Mouse (Mus musculus): ENCODE measurements around the gene Epb41l4b. TPM values are rescaled to one million over a fixed set of nuclear protein-coding genes. Genes with fewer than 3 reads are reported as not detected.
A peak's percentile ranks its signal among the peaks of the same experiment; 100 is the strongest.

Epb41l4b gene
- polyA plus RNA-seq, 1 experiment from 2014 or later, result 1.0 TPM

DNA sequence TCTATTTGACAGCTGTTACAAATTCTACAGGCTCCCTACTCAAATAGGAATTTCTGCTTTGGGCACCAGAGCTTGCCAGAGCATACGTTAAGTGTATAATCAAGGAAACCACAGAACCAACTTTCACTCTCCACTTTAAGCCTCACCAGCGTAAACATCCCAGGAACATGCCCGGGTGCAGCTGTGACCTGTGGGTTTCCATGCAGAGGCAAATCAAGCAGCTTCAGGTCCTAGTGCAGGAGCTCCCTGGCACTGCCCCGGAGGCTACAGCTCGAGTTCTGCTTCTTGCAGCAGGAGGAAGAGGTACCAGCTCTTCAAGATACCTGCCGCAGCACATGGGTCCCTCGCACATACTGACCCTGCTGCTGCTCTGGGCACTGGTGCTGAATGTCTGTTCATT, 74.8 kb downstream of the Epb41l4b start:
- Histone ChIP-seq H3K27ac (ENCODE audit: low read length) (no peak overlapping the region), H3K4me3 (ENCODE audit: low read length) (no peak overlapping the region), H3K36me3 (ENCODE audit: control insufficient read depth, insufficient read depth) (no peaks in the 10 kb centered on the region), H3K9ac (ENCODE audit: low read length) (no peak overlapping the region), H3K4me1 (ENCODE audit: control insufficient read depth, insufficient read depth, low read length) (no peaks in the 10 kb centered on the region), H3K27me3 (ENCODE audit: control insufficient read depth, insufficient read depth, low read length) (peaks cover 2% of the 10 kb centered on the region; the same call in 1 of the 2 replicates), H3K4me2 (ENCODE audit: low read depth, low read length) (no peak overlapping the region), H3K9me3 (replicated peaks; ENCODE audit: control insufficient read depth, low read length) (no peaks in the 10 kb centered on the region)
- WGBS, result 62% methylated on average over 7 of the region's 7 CpGs
- ATAC-seq (replicated peaks; ENCODE audit: extremely low read depth, insufficient read depth, low FRiP score), result no peak

DNA sequence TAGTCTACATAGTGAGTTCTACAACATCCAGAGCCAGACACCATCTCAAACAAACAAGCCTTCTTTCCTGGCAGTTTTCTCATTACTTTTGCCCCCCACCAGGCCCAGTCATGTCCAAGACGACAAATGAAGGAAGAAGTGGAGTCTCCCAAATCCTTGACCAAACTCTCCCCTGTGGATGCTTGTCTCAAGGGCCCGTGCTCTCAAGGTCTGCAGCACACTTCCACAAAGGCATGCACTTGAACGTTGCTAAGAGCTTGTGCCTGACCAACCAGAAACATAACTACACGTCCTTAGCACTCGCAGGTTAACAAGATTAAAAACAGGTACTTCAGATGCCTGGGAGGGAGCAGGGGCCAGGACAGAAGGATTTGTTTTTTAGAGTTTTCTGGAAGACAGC, 75.4 kb downstream of the Epb41l4b start:
- Histone ChIP-seq H3K4me2 (ENCODE audit: low read depth, low read length) (no peak overlapping the region), H3K27me3 (ENCODE audit: control insufficient read depth, insufficient read depth, low read length) (peaks cover 2% of the 10 kb centered on the region; the same call in 1 of the 2 replicates)

DNA sequence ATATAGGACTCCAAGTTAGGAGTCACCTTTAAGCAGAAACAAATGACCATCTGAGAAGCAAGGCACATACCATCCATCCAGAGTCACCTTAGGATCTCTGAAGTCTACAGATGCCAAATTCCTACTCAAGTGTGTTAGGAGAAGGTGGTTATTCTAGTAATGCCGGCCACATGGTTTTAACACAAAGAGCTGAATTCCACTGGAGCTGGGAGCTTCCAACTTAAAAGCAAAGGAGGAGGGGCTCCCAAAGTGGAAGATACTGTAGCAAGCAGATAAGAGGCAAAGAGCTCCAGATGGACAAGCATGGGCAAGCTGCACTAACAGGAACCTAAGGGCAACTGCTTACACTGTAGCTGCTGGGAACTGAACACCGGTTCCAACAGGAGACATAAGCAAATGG, 76.3 kb downstream of the Epb41l4b start:
- no peak for ATAC-seq (replicated peaks; ENCODE audit: extremely low read depth, insufficient read depth, low FRiP score)
- Histone ChIP-seq H3K4me1 (ENCODE audit: control insufficient read depth, insufficient read depth, low read length) (no peaks in the 10 kb centered on the region), H3K9ac (ENCODE audit: low read length) (no peak overlapping the region), H3K9me3 (replicated peaks; ENCODE audit: control insufficient read depth, low read length) (no peaks in the 10 kb centered on the region), H3K27ac (ENCODE audit: low read length) (no peak overlapping the region), H3K36me3 (ENCODE audit: control insufficient read depth, insufficient read depth) (no peaks in the 10 kb centered on the region), H3K4me2 (ENCODE audit: low read depth, low read length) (no peak overlapping the region), H3K27me3 (ENCODE audit: control insufficient read depth, insufficient read depth, low read length) (peaks cover 2% of the 10 kb centered on the region; the same call in 1 of the 2 replicates), H3K4me3 (ENCODE audit: low read length) (no peak overlapping the region)
- WGBS, result 53% methylated on average over 2 of the region's 2 CpGs

More for the DNA sequence above, 75.4 kb downstream of the Epb41l4b start:
- H3K9me3 ChIP-seq (replicated peaks; ENCODE audit: control insufficient read depth, low read length), result no peaks in the 10 kb centered on the region
- ATAC-seq (replicated peaks; ENCODE audit: extremely low read depth, insufficient read depth, low FRiP score), result no peak
- no peaks in the 10 kb centered on the region for H3K4me1 ChIP-seq (ENCODE audit: control insufficient read depth, insufficient read depth, low read length)
- WGBS, result 67% methylated on average over 5 of the region's 5 CpGs
- no peaks in the 10 kb centered on the region for H3K36me3 ChIP-seq (ENCODE audit: control insufficient read depth, insufficient read depth)
- H3K27ac ChIP-seq (ENCODE audit: low read length), result no peak overlapping the region
- H3K4me3 ChIP-seq (ENCODE audit: low read length), result no peak overlapping the region
- no peak overlapping the region for H3K9ac ChIP-seq (ENCODE audit: low read length)

DNA sequence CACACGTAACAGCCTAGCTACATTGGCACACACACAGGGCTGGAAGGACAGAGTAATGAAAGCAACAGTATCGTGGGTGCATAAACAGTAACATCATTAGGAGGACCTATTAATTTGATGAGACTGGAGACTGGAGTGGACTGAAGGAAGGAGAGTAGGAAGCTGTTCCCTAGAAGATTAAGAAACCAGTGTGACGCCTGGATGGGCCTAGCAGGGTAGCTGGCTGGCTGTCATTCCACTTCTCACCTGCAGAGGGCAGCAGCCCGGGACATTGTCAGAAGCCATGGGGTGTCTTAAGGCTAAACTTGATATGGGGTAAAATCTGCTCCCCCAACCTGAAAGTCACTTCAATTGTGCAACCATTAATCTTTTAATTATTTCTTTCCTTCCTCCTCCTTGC, 78.0 kb downstream of the Epb41l4b start:
- H3K36me3 ChIP-seq (ENCODE audit: control insufficient read depth, insufficient read depth), result no peaks in the 10 kb centered on the region
- no peak for ATAC-seq (replicated peaks; ENCODE audit: extremely low read depth, insufficient read depth, low FRiP score)
- WGBS, result 40% methylated on average over 4 of the region's 4 CpGs
- no peak overlapping the region for H3K4me2 ChIP-seq (ENCODE audit: low read depth, low read length)
- no peak overlapping the region for H3K9ac ChIP-seq (ENCODE audit: low read length)
- H3K4me1 ChIP-seq (ENCODE audit: control insufficient read depth, insufficient read depth, low read length), result no peaks in the 10 kb centered on the region
- no peak overlapping the region for H3K27ac ChIP-seq (ENCODE audit: low read length)
- no peaks in the 10 kb centered on the region for H3K9me3 ChIP-seq (replicated peaks; ENCODE audit: control insufficient read depth, low read length)
- H3K27me3 ChIP-seq (ENCODE audit: control insufficient read depth, insufficient read depth, low read length), result no peaks in the 10 kb centered on the region; the same call in 1 of the 2 replicates
- no peak overlapping the region for H3K4me3 ChIP-seq (ENCODE audit: low read length)

DNA sequence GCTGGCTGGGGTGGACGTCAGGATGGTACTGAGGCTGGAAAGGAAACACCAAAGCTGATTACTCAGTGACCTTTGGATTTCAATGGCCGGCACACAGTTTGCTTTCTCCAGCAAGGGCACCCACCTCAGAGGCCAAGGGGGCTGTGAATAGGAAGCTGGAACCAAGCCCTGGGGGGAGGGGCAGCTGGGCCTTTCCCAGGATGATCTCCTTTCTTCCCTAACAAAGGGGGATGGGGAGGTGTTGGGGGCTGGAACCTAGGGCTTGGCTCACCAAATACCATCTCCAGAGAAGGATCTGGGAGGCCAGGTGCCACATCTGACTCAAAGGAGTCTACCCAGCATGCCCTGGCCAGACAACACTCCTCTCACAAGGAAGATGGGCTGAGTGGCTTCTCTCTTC, 78.4 kb downstream of the Epb41l4b start:
- 38% methylated on average over 2 of the region's 2 CpGs for WGBS

DNA sequence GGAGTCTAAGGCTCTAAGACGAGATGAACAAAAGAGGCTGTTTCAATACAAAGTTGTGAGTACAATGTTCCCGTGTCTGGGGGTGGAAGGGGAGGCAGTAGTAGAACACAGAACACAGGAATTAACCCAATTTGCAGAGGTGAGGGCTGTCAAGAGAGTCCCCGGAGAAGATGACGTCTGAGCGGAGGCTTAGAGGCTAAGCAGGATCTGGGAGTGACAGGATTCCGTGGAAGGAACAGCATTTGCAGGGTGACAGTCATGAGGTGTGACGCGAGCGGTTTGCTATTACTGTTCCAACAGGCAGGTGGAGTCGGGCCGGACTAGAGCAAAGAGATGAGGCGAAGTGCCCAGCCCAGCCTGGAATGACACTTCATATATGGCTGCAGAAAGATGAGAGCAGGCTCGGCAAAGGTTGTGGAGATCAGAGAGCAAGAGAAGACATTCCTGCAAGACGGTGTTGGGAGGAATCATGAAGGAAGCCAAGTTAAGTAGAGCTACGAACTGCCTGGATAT, 82.9 kb downstream of the Epb41l4b start:
- 65% methylated on average over 15 of the region's 15 CpGs for WGBS
- H3K36me3 ChIP-seq (ENCODE audit: control insufficient read depth, insufficient read depth), result no peaks in the 10 kb centered on the region

More for the DNA sequence above, 78.4 kb downstream of the Epb41l4b start:
- ATAC-seq (replicated peaks; ENCODE audit: extremely low read depth, insufficient read depth, low FRiP score), result no peak
- H3K4me3 ChIP-seq (ENCODE audit: low read length), result no peak overlapping the region
- H3K27ac ChIP-seq (ENCODE audit: low read length), result no peak overlapping the region
- no peaks in the 10 kb centered on the region; the same call in 1 of the 2 replicates for H3K27me3 ChIP-seq (ENCODE audit: control insufficient read depth, insufficient read depth, low read length)
- H3K4me2 ChIP-seq (ENCODE audit: low read depth, low read length), result no peak overlapping the region
- no peaks in the 10 kb centered on the region for H3K9me3 ChIP-seq (replicated peaks; ENCODE audit: control insufficient read depth, low read length)
- H3K4me1 ChIP-seq (ENCODE audit: control insufficient read depth, insufficient read depth, low read length), result no peaks in the 10 kb centered on the region
- H3K36me3 ChIP-seq (ENCODE audit: control insufficient read depth, insufficient read depth), result no peaks in the 10 kb centered on the region
- H3K9ac ChIP-seq (ENCODE audit: low read length), result no peak overlapping the region

DNA sequence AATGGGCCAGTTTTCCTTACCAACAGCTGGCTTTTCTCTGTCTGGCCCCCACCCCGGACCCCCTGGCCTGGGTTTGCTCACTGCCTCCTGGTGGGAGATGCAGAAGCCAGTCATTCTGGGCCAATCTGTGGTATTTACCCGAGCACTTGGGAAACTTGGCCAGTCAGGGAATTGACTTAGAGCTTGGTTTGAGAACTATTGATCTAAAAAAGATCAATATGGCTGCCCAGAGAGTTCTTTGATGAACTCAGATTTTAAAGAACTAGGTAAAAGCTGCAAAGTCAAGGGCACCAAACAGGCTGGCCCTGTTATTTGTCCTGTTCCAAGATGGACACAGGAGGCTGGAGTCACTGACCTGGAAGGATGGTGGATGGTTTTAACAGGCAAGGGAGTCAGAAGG, 84.6 kb downstream of the Epb41l4b start:
- H3K9me3 ChIP-seq (replicated peaks; ENCODE audit: control insufficient read depth, low read length), result peaks cover 2% of the 10 kb centered on the region; the same call in 1 of the 2 replicates
- no peaks in the 10 kb centered on the region for H3K36me3 ChIP-seq (ENCODE audit: control insufficient read depth, insufficient read depth)
- no peak overlapping the region for H3K9ac ChIP-seq (ENCODE audit: low read length)
- no peak overlapping the region for H3K4me2 ChIP-seq (ENCODE audit: low read depth, low read length)
- ATAC-seq (replicated peaks; ENCODE audit: extremely low read depth, insufficient read depth, low FRiP score), result no peak
- 82% methylated on average over 2 of the region's 2 CpGs for WGBS
- peaks cover 12% of the 10 kb centered on the region; the same call in 1 of the 2 replicates for H3K4me1 ChIP-seq (ENCODE audit: control insufficient read depth, insufficient read depth, low read length)
- H3K27ac ChIP-seq (ENCODE audit: low read length), result no peak overlapping the region
- H3K27me3 ChIP-seq (ENCODE audit: control insufficient read depth, insufficient read depth, low read length), result no peaks in the 10 kb centered on the region
- no peak overlapping the region for H3K4me3 ChIP-seq (ENCODE audit: low read length)

More for the DNA sequence above, 82.9 kb downstream of the Epb41l4b start:
- Histone ChIP-seq H3K9me3 (replicated peaks; ENCODE audit: control insufficient read depth, low read length) (peaks cover 2% of the 10 kb centered on the region; the same call in 1 of the 2 replicates), H3K4me3 (ENCODE audit: low read length) (no peak overlapping the region), H3K4me2 (ENCODE audit: low read depth, low read length) (no peak overlapping the region), H3K27ac (ENCODE audit: low read length) (no peak overlapping the region), H3K9ac (ENCODE audit: low read length) (no peak overlapping the region), H3K4me1 (ENCODE audit: control insufficient read depth, insufficient read depth, low read length) (peaks cover 9% of the 10 kb centered on the region; the same call in 1 of the 2 replicates), H3K27me3 (ENCODE audit: control insufficient read depth, insufficient read depth, low read length) (no peaks in the 10 kb centered on the region)
- ATAC-seq (replicated peaks; ENCODE audit: extremely low read depth, insufficient read depth, low FRiP score), result no peak

DNA sequence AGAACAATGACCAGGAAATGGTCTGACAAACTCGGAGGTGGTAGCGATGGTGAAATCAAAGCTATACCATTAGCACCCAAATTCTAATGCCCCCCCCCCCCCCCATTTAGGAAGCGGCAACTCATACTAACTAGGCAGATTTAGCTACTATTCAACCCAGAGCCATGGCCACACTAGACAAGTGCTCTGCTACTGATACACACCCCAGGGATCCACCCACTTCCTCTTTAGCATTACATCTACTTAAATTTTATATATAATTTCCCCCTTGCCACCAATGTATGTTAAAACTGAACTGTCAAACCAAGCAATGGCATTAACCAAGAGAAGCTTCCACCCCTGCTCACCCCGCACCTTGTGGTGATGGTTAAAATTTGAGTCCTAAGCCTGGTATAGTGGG, 85.6 kb downstream of the Epb41l4b start:
- 93% methylated on average over 4 of the region's 4 CpGs for WGBS
- no peak for ATAC-seq (replicated peaks; ENCODE audit: extremely low read depth, insufficient read depth, low FRiP score)
- Histone ChIP-seq H3K4me1 (ENCODE audit: control insufficient read depth, insufficient read depth, low read length) (peaks cover 12% of the 10 kb centered on the region; the same call in 1 of the 2 replicates), H3K4me2 (ENCODE audit: low read depth, low read length) (no peak overlapping the region), H3K9me3 (replicated peaks; ENCODE audit: control insufficient read depth, low read length) (peaks cover 2% of the 10 kb centered on the region; the same call in 1 of the 2 replicates), H3K27me3 (ENCODE audit: control insufficient read depth, insufficient read depth, low read length) (no peaks in the 10 kb centered on the region), H3K4me3 (ENCODE audit: low read length) (no peak overlapping the region), H3K9ac (ENCODE audit: low read length) (no peak overlapping the region), H3K36me3 (ENCODE audit: control insufficient read depth, insufficient read depth) (no peaks in the 10 kb centered on the region), H3K27ac (ENCODE audit: low read length) (no peak overlapping the region)

DNA sequence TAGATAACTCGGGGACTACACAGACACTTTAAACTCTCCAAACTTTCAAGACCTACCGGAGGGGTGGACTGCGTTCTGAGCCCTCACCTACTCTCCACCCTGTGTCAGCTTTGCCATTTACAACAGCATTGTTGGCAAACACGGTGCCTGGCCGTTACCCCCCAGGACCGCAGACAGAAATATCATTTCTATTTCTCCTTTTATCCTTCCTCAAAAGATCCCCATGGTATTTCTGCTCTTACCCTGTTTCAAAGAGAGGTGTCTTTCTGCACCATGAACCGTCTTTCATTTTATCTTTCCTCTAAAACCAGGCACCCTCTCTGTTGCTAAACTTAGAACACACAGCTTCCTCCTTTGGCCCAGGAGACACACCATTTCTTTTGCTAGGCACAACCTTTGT, 87.6 kb downstream of the Epb41l4b start:
- H3K4me2 ChIP-seq (ENCODE audit: low read depth, low read length), result peak overlapping the region; percentile 20
- no peak for ATAC-seq (replicated peaks; ENCODE audit: extremely low read depth, insufficient read depth, low FRiP score)
- no peak overlapping the region for H3K27ac ChIP-seq (ENCODE audit: low read length)
- no peak overlapping the region for H3K9ac ChIP-seq (ENCODE audit: low read length)
- 37% methylated on average over 7 of the region's 7 CpGs for WGBS
- peaks cover 12% of the 10 kb centered on the region; the same call in 1 of the 2 replicates for H3K4me1 ChIP-seq (ENCODE audit: control insufficient read depth, insufficient read depth, low read length)
- peaks cover 2% of the 10 kb centered on the region; the same call in 1 of the 2 replicates for H3K9me3 ChIP-seq (replicated peaks; ENCODE audit: control insufficient read depth, low read length)
- H3K4me3 ChIP-seq (ENCODE audit: low read length), result no peak overlapping the region
- no peaks in the 10 kb centered on the region for H3K36me3 ChIP-seq (ENCODE audit: control insufficient read depth, insufficient read depth)
- no peaks in the 10 kb centered on the region for H3K27me3 ChIP-seq (ENCODE audit: control insufficient read depth, insufficient read depth, low read length)

All from heart, embryonic 16.5 days (tissue).